Mouse (Mus musculus) right cerebral cortex, postnatal 14 days (tissue): Measurements from ENCODE around the gene Fam189a2.

Experiments
- DNase-seq: peaks from one replicate; pipeline ENCODE4 v3.0.0; 2022

The Fam189a2 gene

GRCm38 (mm10) chr19:24024667-24025066, 6.2 kb downstream of the Fam189a2 start:
- DNase-seq, result no peak

- DNase-seq, result no peak
Measured at GRCm38 (mm10) chr19:24024131-24024530, 6.7 kb downstream of the Fam189a2 start.

GRCm38 (mm10) chr19:24023351-24023750, 7.5 kb downstream of the Fam189a2 start:
- no peak for DNase-seq

GRCm38 (mm10) chr19:24022771-24023170, 8.0 kb downstream of the Fam189a2 start:
- no peak for DNase-seq

GRCm38 (mm10) chr19:24022301-24022700, 8.5 kb downstream of the Fam189a2 start:
- DNase-seq, result no peak

- no peak for DNase-seq
Measured at GRCm38 (mm10) chr19:24020736-24021135, 10.1 kb downstream of the Fam189a2 start.

GRCm38 (mm10) chr19:24019609-24020008, 11.2 kb downstream of the Fam189a2 start:
- no peak for DNase-seq

- DNase-seq, result no peak
Measured at GRCm38 (mm10) chr19:24018396-24018795, 12.4 kb downstream of the Fam189a2 start.

GRCm38 (mm10) chr19:24017892-24018291, 12.9 kb downstream of the Fam189a2 start:
- no peak for DNase-seq

- no peak for DNase-seq
Measured at GRCm38 (mm10) chr19:24017427-24017826, 13.4 kb downstream of the Fam189a2 start.

- peak; percentile 20 for DNase-seq
Measured at GRCm38 (mm10) chr19:24016706-24017386, 14.0 kb downstream of the Fam189a2 start.

- DNase-seq, result no peak
Measured at GRCm38 (mm10) chr19:24013241-24013640, 17.6 kb downstream of the Fam189a2 start.

GRCm38 (mm10) chr19:24012479-24012878, 18.3 kb downstream of the Fam189a2 start:
- no peak for DNase-seq

GRCm38 (mm10) chr19:24007638-24008360, 23.0 kb downstream of the Fam189a2 start:
- no peak for DNase-seq

- DNase-seq, result no peak
Measured at GRCm38 (mm10) chr19:24007002-24007637, 23.7 kb downstream of the Fam189a2 start.

GRCm38 (mm10) chr19:23995766-23996399, 34.9 kb downstream of the Fam189a2 start:
- DNase-seq, result no peak

- DNase-seq, result no peak
Measured at GRCm38 (mm10) chr19:23988166-23988565, 42.7 kb downstream of the Fam189a2 start.

GRCm38 (mm10) chr19:23987291-23987690, 43.5 kb downstream of the Fam189a2 start:
- no peak for DNase-seq

GRCm38 (mm10) chr19:23984186-23984585, 46.6 kb downstream of the Fam189a2 start:
- no peak for DNase-seq

- no peak for DNase-seq
Measured at GRCm38 (mm10) chr19:23980598-23980997, 50.2 kb downstream of the Fam189a2 start.

GRCm38 (mm10) chr19:23977901-23978443, 52.8 kb downstream of the Fam189a2 start:
- no peak for DNase-seq

- no peak for DNase-seq
Measured at GRCm38 (mm10) chr19:23972881-23973649, 57.8 kb downstream of the Fam189a2 start.
